Mouse (Mus musculus): ENCODE measurements around the gene Brd3.

Gene Brd3

GRCm38 (mm10) chr2:27423596-27423995 is 83.9 kb downstream of the Brd3 start:
- no peak for DNase-seq

GRCm38 (mm10) chr2:27421293-27422068 is 86.0 kb downstream of the Brd3 start:
- DNase-seq = peak; percentile 57

- no peak for DNase-seq
Observed at GRCm38 (mm10) chr2:27418577-27419070, 88.8 kb downstream of the Brd3 start.

- no peak for DNase-seq
Observed at GRCm38 (mm10) chr2:27417648-27418153, 89.8 kb downstream of the Brd3 start.

GRCm38 (mm10) chr2:27416425-27416824 is 91.0 kb downstream of the Brd3 start:
- no peak for DNase-seq

DNA sequence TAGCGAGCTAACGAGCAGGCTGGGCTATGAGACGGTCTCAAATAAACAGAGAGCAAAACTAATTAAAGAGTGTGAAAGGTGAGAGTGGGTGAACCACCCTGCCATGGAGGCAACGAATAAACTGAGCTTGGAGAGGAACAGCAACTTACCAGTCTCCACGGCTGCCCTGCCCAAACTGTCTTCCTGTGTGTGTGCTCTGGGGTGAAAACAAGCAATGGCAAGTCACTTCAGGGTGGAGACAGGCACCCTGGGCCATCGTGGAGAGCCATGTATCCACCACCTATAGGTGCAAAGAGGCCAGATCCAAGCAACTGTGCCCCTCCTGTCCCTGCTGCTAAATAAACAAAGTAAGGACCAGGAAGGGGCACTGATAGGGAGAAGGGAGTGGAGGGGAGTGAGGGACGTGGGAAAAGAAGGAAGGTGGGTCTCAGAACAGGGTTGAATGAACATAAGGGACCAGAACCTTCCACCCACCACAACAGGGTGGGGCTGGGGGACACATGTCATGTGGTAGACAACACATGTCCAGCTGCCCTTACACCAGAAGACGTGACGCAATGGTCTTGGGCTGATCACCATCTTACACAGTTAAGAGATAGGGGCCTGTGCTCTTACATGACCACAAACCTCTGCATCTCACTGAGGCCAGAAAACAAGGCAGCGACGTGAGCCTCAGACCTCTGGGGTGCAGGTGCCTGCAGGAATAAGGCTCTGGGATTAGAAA is 92.2 kb downstream of the Brd3 start:
- no peak for DNase-seq

GRCm38 (mm10) chr2:27413936-27414657 is 93.4 kb downstream of the Brd3 start:
- no peak for DNase-seq

DNA sequence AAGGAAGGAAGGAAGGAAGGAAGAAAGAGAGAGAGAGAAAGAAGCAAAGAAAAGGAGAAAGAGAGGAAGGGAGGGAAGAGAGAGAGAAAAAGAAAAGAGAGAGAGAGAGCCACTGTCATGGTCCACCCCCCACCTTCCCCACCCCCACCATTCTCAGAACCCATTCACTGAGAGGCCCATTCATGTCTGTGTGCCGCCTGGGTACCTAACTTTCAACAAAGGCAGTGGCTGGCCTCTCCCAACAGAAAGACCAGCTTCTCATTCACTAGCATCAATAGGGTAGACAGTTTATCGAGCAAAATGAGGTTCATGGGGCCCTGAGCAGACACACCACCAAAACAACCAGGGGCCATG is 93.9 kb downstream of the Brd3 start:
- DNase-seq = no peak

DNA sequence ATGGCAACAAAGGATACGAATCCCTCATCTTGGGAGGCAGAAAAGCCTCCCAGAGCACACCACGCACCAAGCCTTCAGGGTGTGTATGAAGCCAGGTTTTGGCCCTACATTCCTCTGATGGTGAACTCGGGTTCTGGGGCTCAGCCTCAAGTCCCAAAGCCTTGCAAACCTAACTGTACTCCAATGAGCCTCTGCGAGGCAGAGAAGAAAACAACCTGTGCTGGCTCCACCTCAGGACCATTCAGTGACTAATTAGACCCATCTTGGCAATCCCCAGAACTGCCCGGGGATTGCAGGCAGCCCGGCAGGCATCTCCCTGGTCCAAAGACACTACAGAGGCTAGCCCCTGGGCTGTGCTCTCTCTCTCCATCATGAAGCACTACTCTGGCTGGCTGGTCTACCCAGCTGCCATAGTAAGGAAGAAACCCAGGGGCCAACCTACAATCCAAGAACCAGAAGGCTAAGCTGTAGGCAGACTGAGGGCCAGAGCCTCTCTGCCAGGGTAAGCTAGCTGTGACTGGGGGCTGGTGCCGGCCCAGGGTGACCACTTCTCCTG is 95.1 kb downstream of the Brd3 start:
- DNase-seq = no peak

GRCm38 (mm10) chr2:27411688-27412174 is 95.7 kb downstream of the Brd3 start:
- no peak for DNase-seq

- DNase-seq = no peak
Observed at GRCm38 (mm10) chr2:27410518-27411140, 96.8 kb downstream of the Brd3 start.

- no peak for DNase-seq
Observed at GRCm38 (mm10) chr2:27408194-27408593, 99.3 kb downstream of the Brd3 start.

- DNase-seq = no peak
Observed at GRCm38 (mm10) chr2:27406928-27407327, 100.5 kb downstream of the Brd3 start.

GRCm38 (mm10) chr2:27405094-27405884 is 102.2 kb downstream of the Brd3 start:
- DNase-seq = no peak

GRCm38 (mm10) chr2:27404375-27405093 is 102.9 kb downstream of the Brd3 start:
- no peak for DNase-seq

DNA sequence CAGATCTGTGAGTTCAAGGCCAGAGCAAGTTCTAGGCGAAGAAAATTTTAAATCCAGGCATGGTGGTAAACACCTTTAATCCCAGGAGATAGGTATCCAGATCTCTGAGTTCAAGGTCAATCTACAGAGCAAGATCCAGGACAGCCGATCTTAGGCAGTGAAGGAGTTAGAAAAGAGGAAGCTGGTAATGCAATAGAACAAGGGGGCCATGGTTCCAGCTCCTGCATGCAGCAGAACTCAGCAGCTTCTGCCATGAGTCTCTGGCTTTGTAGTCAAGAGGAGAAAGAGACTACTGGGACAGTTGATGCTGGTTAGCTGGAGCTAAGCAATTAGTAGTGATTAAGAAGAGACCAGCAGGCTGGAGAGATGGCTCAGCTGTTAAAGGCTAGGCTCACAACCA is 105.9 kb downstream of the Brd3 start:
- DNase-seq = no peak

- no peak for DNase-seq
Observed at GRCm38 (mm10) chr2:27400083-27400482, 107.4 kb downstream of the Brd3 start.

DNA sequence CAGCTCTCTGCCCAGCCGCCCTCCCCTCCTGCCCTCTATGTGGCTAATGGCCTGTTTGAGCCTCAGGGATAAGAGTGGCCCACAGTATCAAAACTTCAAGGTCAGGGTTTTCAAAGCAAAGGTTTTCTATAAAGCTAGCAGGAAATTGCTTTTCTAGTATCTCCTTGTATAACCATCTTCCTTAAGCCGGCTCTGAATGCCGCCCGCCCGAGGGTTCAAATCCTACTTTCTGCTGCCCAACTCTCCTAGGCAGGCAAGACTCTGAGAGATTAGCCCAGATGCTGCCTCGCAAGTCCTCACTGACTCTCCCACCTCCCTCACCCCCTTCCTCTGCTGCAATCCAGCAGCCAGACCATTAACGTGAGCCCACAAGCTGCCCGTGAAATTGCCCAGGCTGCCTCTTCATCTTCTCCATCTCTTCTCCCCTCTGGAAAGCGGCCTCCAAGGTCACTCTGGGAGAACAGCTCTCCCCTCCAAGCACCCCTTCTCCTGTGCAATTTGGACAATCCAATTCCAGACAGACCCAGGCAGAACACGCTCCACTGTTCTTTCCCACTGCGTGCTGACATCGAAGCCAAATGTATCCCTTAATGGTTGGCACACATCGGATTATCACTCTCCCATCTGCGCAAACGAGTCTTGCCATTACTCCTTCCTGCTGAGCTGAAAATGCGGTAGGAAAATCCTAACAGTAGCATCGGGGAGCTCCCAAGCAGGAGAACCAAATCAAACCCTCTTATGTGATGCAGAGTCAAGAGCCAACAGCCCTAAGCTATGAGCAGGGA is 110.6 kb downstream of the Brd3 start:
- DNase-seq = no peak

Data from cerebellum, adult 9-11 months (tissue).